Mouse (Mus musculus): ENCODE measurements around the gene Tuba1c.

GRCm38 (mm10) chr15:98996840-98997239, 32.9 kb upstream of the Tuba1c start:
- no peak for TF ChIP-seq ZKSCAN1 (IDR thresholded peaks at IDR 0.05; ENCODE audit: low read depth, low read length)
- no peak for TF ChIP-seq TAL1 (IDR thresholded peaks at IDR 0.05; ENCODE audit: low read length)
- TF ChIP-seq CTCF (IDR thresholded peaks at IDR 0.05 in 2 of 3, conservative IDR thresholded peaks at IDR 0.05 in 1 of 3; ENCODE audit: control insufficient read depth in 1 of 3, insufficient read depth in 1 of 3, low read depth in 2 of 3, low read length in 3 of 3, poor library complexity in 1 of 3, severe bottlenecking in 1 of 3) = no peak
- TF ChIP-seq KAT2A (conservative IDR thresholded peaks at IDR 0.05; ENCODE audit: low read depth, low read length) = no peak
- no peak for TF ChIP-seq HCFC1 (IDR thresholded peaks at IDR 0.05; ENCODE audit: low read depth, low read length)
- no peak for TF ChIP-seq ZC3H11A (IDR thresholded peaks at IDR 0.05; ENCODE audit: low read depth, low read length)
- TF ChIP-seq MYC (IDR thresholded peaks at IDR 0.05; ENCODE audit: low read depth, low read length) = no peak
- TF ChIP-seq POLR2A (IDR thresholded peaks at IDR 0.05; ENCODE audit: control insufficient read depth in 1 of 2, insufficient read depth in 1 of 2, low read depth in 1 of 2, low read length in 2 of 2, poor library complexity in 1 of 2) = no peak
